Mouse (Mus musculus): ENCODE data around the gene Mark1. TPM values are rescaled to one million over a fixed set of nuclear protein-coding genes. Genes with fewer than 3 reads are reported as not detected.

The Mark1 gene
- polyA plus RNA-seq, 1 experiment from 2014 or later: 1.5 TPM

- Histone ChIP-seq H3K27me3 (replicated peaks; ENCODE audit: insufficient read depth, low read length) (no peaks in the 10 kb centered on the region), H3K4me1 (ENCODE audit: insufficient read depth, low read depth, low read length) (no peaks in the 10 kb centered on the region), H3K4me3 (ENCODE audit: low read depth, low read length) (no peak overlapping the region), H3K36me3 (ENCODE audit: insufficient read depth, low read length) (no peaks in the 10 kb centered on the region), H3K9ac (replicated peaks; ENCODE audit: low read depth) (no peak overlapping the region), H3K9me3 (ENCODE audit: low read length) (no peaks in the 10 kb centered on the region), H3K4me2 (replicated peaks; ENCODE audit: low read depth, low read length) (no peak overlapping the region), H3K27ac (ENCODE audit: low read length) (no peak overlapping the region)
- ATAC-seq (no peak), DNase-seq (ENCODE audit: low spot score) (no peak)
- TF ChIP-seq CTCF (IDR thresholded peaks at IDR 0.05) (no peak), EP300 (IDR thresholded peaks at IDR 0.05) (no peak)
- 84% methylated on average over 11 of the region's 11 CpGs for WGBS
Measured at GRCm38 (mm10) chr1:184951057-184951456, 48.3 kb downstream of the Mark1 start.

GRCm38 (mm10) chr1:184938106-184938505 is 61.3 kb downstream of the Mark1 start:
- DNase-seq (ENCODE audit: low spot score) (no peak), ATAC-seq (no peak)
- H3K9ac ChIP-seq (replicated peaks; ENCODE audit: low read depth): no peak overlapping the region
- H3K4me3 ChIP-seq (ENCODE audit: low read depth, low read length): no peak overlapping the region
- H3K27me3 ChIP-seq (replicated peaks; ENCODE audit: insufficient read depth, low read length): no peaks in the 10 kb centered on the region
- no peaks in the 10 kb centered on the region for H3K36me3 ChIP-seq (ENCODE audit: insufficient read depth, low read length)
- H3K27ac ChIP-seq (ENCODE audit: low read length): no peak overlapping the region
- H3K4me1 ChIP-seq (ENCODE audit: insufficient read depth, low read depth, low read length): no peaks in the 10 kb centered on the region
- no peak for TF ChIP-seq CTCF (IDR thresholded peaks at IDR 0.05)
- no peak for TF ChIP-seq EP300 (IDR thresholded peaks at IDR 0.05)
- WGBS: 71% methylated on average over 4 of the region's 4 CpGs
- H3K9me3 ChIP-seq (ENCODE audit: low read length): no peaks in the 10 kb centered on the region
- H3K4me2 ChIP-seq (replicated peaks; ENCODE audit: low read depth, low read length): no peak overlapping the region

GRCm38 (mm10) chr1:184935980-184936379 is 63.4 kb downstream of the Mark1 start:
- TF ChIP-seq CTCF (IDR thresholded peaks at IDR 0.05): no peak
- TF ChIP-seq EP300 (IDR thresholded peaks at IDR 0.05): no peak
- Histone ChIP-seq H3K4me2 (replicated peaks; ENCODE audit: low read depth, low read length) (no peak overlapping the region), H3K27me3 (replicated peaks; ENCODE audit: insufficient read depth, low read length) (no peaks in the 10 kb centered on the region), H3K9me3 (ENCODE audit: low read length) (no peaks in the 10 kb centered on the region), H3K36me3 (ENCODE audit: insufficient read depth, low read length) (no peaks in the 10 kb centered on the region), H3K4me3 (ENCODE audit: low read depth, low read length) (no peak overlapping the region), H3K27ac (ENCODE audit: low read length) (no peak overlapping the region), H3K9ac (replicated peaks; ENCODE audit: low read depth) (no peak overlapping the region), H3K4me1 (ENCODE audit: insufficient read depth, low read depth, low read length) (no peaks in the 10 kb centered on the region)
- ATAC-seq (no peak), DNase-seq (ENCODE audit: low spot score) (no peak)
- 49% methylated on average over 5 of the region's 5 CpGs for whole genome bisulfite sequencing

GRCm38 (mm10) chr1:184935490-184935889 is 63.9 kb downstream of the Mark1 start:
- Histone ChIP-seq H3K9ac (replicated peaks; ENCODE audit: low read depth) (no peak overlapping the region), H3K4me3 (ENCODE audit: low read depth, low read length) (no peak overlapping the region), H3K36me3 (ENCODE audit: insufficient read depth, low read length) (no peaks in the 10 kb centered on the region), H3K27me3 (replicated peaks; ENCODE audit: insufficient read depth, low read length) (no peaks in the 10 kb centered on the region), H3K4me1 (ENCODE audit: insufficient read depth, low read depth, low read length) (no peaks in the 10 kb centered on the region), H3K27ac (ENCODE audit: low read length) (no peak overlapping the region), H3K9me3 (ENCODE audit: low read length) (no peaks in the 10 kb centered on the region), H3K4me2 (replicated peaks; ENCODE audit: low read depth, low read length) (no peak overlapping the region)
- TF ChIP-seq EP300 (IDR thresholded peaks at IDR 0.05) (no peak), CTCF (IDR thresholded peaks at IDR 0.05) (no peak)
- 43% methylated on average over 6 of the region's 6 CpGs for WGBS
- no peak for ATAC-seq
- DNase-seq (ENCODE audit: low spot score): peak; percentile 12

GRCm38 (mm10) chr1:184931097-184931496 is 68.3 kb downstream of the Mark1 start:
- no peak overlapping the region for H3K27ac ChIP-seq (ENCODE audit: low read length)
- H3K4me2 ChIP-seq (replicated peaks; ENCODE audit: low read depth, low read length): no peak overlapping the region
- ATAC-seq (no peak), DNase-seq (ENCODE audit: low spot score) (no peak)
- 85% methylated on average over 6 of the region's 6 CpGs for WGBS
- TF ChIP-seq CTCF (IDR thresholded peaks at IDR 0.05) (no peak), EP300 (IDR thresholded peaks at IDR 0.05) (no peak)
- H3K4me1 ChIP-seq (ENCODE audit: insufficient read depth, low read depth, low read length): no peaks in the 10 kb centered on the region
- no peak overlapping the region for H3K4me3 ChIP-seq (ENCODE audit: low read depth, low read length)
- no peaks in the 10 kb centered on the region for H3K9me3 ChIP-seq (ENCODE audit: low read length)
- no peaks in the 10 kb centered on the region for H3K36me3 ChIP-seq (ENCODE audit: insufficient read depth, low read length)
- H3K27me3 ChIP-seq (replicated peaks; ENCODE audit: insufficient read depth, low read length): no peaks in the 10 kb centered on the region
- no peak overlapping the region for H3K9ac ChIP-seq (replicated peaks; ENCODE audit: low read depth)

- H3K27me3 ChIP-seq (replicated peaks; ENCODE audit: insufficient read depth, low read length): no peaks in the 10 kb centered on the region
- H3K4me1 ChIP-seq (ENCODE audit: insufficient read depth, low read depth, low read length): no peaks in the 10 kb centered on the region
- no peak overlapping the region for H3K4me2 ChIP-seq (replicated peaks; ENCODE audit: low read depth, low read length)
- DNase-seq (ENCODE audit: low spot score) (no peak), ATAC-seq (no peak)
- no peak overlapping the region for H3K27ac ChIP-seq (ENCODE audit: low read length)
- H3K4me3 ChIP-seq (ENCODE audit: low read depth, low read length): no peak overlapping the region
- no peaks in the 10 kb centered on the region for H3K9me3 ChIP-seq (ENCODE audit: low read length)
- 70% methylated on average over 1 of the region's 1 CpGs for WGBS
- H3K9ac ChIP-seq (replicated peaks; ENCODE audit: low read depth): no peak overlapping the region
- H3K36me3 ChIP-seq (ENCODE audit: insufficient read depth, low read length): no peaks in the 10 kb centered on the region
- TF ChIP-seq CTCF (IDR thresholded peaks at IDR 0.05) (no peak), EP300 (IDR thresholded peaks at IDR 0.05) (no peak)
Measured at GRCm38 (mm10) chr1:184928382-184928781, 71.0 kb downstream of the Mark1 start.

- Histone ChIP-seq H3K4me2 (replicated peaks; ENCODE audit: low read depth, low read length) (no peak overlapping the region), H3K27ac (ENCODE audit: low read length) (no peak overlapping the region), H3K36me3 (ENCODE audit: insufficient read depth, low read length) (no peaks in the 10 kb centered on the region), H3K9ac (replicated peaks; ENCODE audit: low read depth) (no peak overlapping the region), H3K9me3 (ENCODE audit: low read length) (no peaks in the 10 kb centered on the region), H3K27me3 (replicated peaks; ENCODE audit: insufficient read depth, low read length) (no peaks in the 10 kb centered on the region), H3K4me3 (ENCODE audit: low read depth, low read length) (no peak overlapping the region), H3K4me1 (ENCODE audit: insufficient read depth, low read depth, low read length) (no peaks in the 10 kb centered on the region)
- TF ChIP-seq CTCF (IDR thresholded peaks at IDR 0.05) (no peak), EP300 (IDR thresholded peaks at IDR 0.05) (no peak)
- WGBS: 85% methylated on average over 1 of the region's 1 CpGs
- ATAC-seq (no peak), DNase-seq (ENCODE audit: low spot score) (no peak)
Measured at GRCm38 (mm10) chr1:184927911-184928310, 71.5 kb downstream of the Mark1 start.
